Mouse (Mus musculus): ENCODE results near the gene Gm10643.

The Gm10643 gene

DNA sequence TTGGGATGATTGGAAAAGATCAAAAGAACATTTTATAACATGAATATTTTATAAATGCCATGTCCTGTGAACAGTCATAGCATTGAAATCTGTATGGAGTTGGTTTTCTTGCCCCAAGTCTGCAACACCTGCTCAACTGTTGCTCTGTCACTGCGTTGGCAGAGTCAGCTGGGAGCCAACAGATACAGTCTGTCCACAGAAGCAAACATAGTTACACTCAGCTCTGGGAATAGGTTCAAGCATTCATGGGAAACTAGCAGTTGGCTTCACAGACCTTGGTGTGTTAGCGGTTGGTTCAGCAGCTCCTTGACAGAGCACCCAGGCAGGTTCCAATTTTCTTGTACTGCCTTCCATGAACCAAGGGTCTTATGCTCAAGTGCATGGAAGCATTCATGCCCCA, 5.7 kb upstream of the Gm10643 start:
- DNase-seq (ENCODE audit: low spot score) = no peak

DNA sequence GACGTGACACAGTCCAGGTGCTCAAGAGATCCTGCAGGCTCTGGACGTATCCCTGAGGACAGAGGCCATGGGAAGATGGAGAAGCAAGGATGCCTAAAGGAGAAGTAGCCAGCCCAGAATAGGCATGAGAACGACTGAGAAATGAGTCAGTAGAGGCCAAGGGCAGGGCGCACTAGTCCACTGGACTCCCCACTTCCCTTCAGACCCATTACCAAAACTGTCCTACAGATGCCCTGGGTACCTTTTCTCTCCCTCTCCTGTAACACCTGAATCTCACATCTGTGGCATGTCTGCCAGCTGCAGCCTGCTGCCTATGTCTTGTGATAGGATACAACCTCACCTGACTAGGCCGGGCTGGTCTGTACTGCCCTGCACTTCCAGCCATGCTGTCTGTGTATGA, 5.3 kb upstream of the Gm10643 start:
- no peak for DNase-seq (ENCODE audit: low spot score)

DNA sequence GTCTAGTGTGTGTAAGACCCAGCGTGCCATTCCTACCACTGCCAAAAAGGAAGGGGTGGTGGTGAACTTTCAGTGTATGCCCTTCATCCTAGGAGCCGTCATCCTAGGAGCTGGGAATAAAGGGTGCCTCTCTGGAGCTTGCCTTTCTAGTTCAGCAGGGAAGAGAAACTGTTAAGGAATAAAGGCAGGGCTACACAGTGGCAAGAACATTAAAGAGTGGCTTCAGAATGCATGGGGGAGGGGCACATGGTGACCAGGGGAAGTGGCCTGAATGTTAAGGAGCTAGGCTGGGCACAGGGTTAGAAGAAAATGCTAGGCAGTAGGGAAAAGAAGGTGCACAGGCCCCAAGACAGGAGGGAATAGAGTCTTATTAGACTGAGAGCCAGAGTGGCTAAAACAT, 4.8 kb upstream of the Gm10643 start:
- DNase-seq (ENCODE audit: low spot score) = no peak

DNA sequence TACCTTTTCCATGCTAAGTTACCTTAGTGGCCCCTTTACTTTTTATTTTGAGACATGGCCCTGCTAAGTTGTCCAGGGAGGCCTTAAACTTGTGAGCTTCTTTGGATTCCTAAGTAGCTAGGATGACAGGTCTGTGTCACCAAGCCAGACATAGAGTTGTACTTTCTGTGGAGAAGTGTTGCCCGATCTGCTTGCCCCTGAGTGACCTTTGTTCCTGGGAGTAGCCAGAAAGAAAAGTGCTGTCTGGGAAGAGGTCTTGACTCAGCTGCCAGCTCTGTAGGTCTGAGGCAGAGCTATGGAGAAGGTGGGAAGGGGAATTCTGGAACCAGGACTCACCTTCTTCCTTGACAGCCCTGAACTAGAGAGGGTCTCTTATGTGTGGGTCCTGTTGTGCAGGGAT, 4.2 kb upstream of the Gm10643 start:
- no peak for DNase-seq (ENCODE audit: low spot score)

DNA sequence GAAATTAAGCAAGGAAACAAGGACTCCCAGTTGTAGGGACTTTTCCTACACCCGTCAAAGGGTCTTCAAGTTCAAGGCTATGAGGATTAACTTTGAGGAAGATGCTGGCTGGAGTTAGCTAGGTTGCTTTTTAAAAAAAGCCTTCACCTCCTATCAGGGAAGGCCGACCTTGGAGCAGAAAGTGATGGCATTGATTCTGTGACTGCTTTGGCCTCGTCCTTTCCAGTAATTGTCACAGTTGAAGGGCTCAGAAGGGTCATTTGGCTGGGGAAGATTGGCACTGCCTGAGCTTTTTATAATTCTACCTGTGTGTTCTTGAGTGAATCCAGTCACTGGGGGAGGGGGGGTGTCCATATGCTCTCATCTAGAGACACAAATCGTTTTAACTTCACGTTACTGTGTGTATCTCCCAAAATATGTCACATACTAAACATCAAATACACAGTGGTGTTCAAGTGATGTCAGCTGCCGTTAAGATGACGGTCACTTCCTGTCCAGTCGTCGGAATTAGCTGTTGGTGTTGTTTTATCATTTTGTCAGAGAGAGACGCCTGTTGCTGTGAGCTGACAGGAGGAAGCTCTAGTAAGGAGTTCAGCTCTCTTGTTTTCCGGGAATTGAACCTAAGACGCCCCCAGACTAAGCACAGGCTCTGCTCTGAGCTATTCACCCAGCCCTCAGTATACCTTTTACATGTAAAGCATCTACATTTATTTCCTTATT, 3.5 kb upstream of the Gm10643 start:
- DNase-seq (ENCODE audit: low spot score) = no peak

DNA sequence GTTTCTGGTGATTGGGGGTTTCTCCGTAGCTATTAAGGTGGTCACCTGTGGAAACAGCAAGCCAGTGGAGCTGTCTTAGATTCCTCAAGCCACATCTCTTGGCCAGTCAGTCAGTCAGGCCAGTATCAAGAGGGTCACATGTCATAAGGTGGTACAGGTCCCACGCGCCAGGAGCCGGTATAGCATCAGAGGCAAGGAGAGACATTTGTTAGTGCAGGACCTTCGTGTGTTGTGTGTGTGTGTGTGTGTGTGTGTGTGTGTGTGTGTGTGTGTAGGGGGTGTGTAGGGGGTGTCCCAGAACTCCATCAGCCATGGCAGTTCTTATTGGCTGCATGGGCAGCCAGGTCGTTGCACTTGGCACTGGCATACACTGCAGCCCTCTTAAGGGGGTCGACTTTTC, 3.0 kb upstream of the Gm10643 start:
- no peak for DNase-seq (ENCODE audit: low spot score)

DNA sequence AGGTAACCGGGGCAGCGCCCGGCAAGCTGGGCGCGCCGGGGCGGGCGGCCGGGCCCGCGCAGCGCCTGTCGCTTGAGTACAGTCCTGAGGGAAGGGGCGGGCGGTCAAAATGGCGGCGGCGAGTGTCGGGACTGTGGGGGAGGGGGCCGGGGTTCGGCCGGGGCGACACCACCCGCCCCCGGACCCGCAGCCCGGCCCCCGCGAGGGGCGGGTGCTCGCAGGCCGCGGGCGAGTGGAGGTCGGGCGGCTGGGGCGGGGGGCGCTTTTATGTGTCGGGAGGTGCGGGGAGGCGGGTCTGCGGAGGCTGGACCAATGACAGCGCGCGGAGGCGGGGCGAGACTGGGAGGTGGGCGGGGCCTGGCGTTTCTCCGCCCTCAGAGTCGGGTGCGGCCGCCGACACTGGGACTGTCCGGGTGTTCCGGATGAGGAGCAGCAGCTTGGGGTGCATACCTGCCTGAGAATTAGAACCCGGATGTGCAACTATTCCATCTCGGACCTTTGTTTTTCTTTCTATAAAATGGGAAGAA, 2.2 kb upstream of the Gm10643 start:
- DNase-seq (ENCODE audit: low spot score) = peak; percentile 96

DNA sequence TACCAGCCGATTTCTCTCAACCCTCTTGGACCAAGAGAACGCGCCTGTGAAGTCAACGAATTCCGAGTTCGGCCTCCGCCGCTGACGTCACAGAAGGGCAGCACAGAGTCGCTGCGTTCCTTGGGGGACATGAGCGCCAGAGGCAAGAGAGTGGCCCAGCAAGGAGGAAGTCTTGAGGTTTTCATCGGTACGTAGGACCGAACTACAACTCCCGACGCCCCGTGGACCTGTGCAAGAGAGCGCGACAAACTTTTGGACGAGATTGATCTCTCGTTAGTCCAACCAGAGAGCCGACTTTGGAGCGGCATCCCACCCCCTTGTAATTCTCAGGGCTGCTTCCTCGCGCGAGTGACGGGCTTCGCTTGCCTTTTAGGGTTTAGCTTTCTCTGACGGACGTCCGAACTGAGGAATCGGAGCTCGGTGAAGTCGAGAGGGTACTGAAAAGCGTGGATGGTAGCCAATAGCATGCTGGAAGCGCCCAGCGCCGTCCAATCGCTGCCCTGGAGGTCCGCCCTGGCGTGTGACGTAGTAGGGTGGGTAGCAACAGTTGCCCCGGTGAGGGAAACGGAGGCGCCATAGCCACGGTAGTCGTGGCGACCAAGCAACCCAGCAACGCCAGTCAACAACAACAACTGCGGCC, 1.5 kb upstream of the Gm10643 start, which contains the start of gene Rfx1:
TSS of gene Rfx1 (plus strand) at position 544 of the 640 bp plus-strand sequence.
- peak; percentile 94 for DNase-seq (ENCODE audit: low spot score)

DNA sequence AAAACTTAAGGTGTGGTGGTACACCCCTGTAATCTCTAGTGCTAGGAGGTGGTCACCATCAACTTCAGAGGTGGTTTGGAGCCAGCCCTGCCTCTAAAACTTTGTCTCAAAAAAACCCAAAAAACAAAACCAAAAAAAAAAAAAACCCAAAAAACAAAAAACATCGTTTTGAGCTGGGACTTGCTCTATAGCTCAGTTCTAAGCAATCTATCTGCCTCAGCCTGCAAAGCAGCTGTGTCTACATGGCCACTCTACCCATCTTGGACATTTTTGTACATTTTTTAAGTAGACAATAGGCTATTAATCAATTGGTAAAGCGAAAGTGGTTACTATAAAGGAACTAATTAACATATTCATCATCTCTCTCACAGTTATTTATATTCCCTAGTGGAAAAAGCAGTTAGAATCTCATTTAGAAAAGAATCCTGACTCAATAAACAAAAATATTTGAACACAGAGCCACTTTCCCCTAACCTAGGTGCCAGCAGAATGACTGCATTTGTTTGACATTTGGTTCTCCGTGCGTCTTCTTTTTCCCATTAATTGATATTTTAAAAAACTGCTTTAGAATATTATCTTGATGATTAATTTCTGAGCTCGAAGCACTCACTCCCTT, 628 bp upstream of the Gm10643 start:
- DNase-seq (ENCODE audit: low spot score) = no peak

DNA sequence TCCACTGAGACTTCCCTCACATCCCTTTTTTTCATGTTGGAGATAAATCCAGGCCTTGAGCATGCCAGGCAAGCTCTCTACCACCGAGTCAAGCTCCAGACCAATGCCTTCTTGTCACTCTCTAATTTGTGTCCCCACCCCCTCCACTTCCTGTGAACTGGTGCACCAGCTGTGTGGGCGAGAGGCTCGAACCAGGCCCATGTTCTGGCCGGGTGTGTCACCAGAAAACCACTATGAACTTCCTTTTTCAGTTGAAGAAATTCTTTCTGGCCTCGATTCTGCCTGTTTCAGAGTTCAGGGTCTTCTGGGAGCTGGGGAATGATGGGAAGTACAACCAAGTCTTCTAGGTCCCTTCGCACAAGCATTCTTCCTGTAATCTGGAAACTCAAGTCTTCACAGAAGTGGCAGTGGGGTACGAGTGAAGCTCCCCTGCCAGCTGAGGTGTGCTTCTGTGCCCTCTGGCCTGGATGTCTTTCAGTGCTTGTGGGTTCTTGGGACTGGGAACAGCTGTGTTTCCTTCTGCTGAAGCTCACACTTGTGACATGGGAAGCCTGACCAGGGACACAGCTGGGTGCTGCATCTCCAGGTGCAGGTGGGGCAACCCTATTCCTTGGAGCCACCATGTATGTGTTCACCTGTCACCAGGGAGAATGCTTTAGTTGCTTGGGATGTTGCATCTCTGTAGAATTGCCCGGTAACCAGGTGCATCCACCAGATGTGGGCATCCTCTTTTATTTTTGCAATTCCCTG, 901 bp downstream of the Gm10643 start:
- DNase-seq (ENCODE audit: low spot score) = no peak

DNA sequence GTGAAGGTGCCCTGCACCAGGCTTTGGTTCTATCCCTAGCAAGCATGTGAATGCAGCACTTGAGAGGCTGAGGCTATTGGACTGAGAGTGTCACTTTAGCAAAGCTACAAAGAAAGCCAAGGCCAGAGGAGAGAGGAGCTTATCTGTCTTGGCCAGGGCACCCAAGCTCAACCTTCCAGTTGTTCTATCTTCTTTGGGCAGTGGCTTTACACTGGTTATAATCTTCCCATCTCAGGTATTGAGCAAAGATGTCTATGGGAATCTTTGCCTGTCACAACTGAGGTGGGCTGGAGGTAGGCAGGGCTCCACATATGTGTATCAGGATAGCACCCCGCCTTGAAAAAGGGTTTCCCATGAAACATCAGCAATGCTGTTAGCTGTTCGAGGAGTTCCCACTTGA, 4.7 kb downstream of the Gm10643 start:
- DNase-seq (ENCODE audit: low spot score) = no peak

DNA sequence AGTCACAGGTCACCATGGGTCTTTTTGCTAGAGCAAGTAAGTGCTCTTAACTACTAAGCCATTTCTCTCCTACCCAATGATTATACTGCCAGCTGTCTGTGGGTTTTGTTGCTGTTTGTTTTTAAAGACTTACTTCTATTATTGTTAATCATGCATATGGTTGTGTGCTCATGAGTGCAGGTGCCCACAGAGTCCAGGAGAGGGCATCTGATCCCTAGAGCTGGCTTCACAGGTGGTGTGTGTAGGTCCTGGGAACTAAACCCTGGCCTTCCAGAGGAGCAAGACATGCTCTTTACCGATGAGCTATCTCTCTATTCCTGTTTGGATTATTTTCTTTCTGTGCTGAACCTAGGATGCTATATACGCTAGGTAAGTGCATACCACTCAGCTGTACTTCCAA, 5.7 kb downstream of the Gm10643 start:
- DNase-seq (ENCODE audit: low spot score) = no peak

DNA sequence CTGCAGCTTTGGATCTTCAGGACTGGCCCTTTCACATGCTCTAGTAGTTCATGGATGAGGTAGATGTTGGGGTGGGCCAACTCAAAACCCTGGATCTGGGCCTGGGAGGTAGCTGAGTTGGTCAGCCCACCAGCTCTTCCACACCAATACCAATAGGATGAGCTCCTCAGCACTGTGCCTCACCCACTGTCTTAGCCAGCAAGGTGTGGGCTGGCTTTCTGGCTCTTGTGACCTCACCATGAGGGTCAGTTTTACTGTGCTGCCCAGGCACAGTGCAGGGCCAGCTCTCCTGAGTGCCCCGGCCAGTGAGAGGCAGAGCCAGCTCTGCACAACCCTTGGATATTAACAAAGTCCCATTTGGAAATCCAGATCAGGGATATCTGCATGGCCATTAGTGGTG, 7.1 kb downstream of the Gm10643 start:
- no peak for DNase-seq (ENCODE audit: low spot score)

DNA sequence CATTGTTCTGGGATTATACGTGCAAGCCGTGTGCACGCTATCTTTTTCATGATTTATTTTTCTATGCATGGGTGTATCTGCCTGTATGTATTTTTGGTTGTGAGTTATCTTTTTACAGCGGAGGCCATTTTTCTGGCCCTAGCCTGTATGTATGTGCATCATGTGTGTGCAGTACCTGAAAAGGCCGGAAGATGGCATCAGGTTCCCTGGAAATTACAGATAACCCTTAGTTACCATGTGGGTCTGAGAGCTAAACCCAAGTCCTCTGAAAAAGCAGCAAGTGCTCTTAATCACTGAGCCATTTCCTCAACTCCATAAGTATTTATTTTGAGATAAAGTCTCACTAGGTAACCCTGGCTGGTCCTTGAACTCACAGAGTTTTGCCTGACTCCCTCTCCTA, 11.7 kb downstream of the Gm10643 start:
- no peak for DNase-seq (ENCODE audit: low spot score)

DNA sequence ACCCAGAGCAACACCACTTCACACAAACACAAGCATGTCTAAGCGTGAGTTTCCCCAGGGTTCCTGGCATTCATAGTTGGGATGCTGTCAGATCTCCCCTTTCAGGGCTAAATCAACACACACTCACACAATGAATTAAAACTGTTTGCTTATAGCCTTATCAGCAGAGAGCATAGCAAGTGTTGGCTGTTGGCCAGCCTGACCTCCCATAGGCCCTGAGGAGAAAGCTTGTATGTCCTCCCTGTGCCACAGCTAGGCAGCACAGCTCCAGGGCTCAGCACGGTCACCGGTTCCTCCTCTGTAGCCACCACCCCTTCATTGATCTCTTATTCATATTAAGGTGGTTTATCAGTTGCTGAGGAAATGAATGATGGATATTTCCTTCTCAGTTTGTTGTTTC, 12.2 kb downstream of the Gm10643 start:
- DNase-seq (ENCODE audit: low spot score) = no peak

DNA sequence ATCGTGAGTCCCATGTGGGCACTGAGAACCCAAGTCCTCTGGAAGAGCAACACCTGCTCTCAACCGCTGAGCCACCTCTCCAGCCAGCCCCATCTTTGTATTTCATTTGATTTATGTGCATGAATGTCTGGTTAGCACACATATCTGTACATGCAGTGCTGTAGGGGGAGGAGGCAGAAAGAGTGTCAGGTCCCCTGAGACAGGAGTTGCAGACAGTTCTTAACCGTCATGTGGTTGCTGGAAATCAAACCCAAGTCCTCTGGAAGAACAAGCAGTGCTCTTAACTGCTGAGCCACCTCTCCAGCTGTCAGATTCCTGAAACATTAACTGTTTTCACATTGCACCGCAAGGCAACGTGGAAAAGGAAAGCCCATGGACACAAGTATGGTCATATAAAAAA, 16.8 kb downstream of the Gm10643 start:
- DNase-seq (ENCODE audit: low spot score) = no peak

DNA sequence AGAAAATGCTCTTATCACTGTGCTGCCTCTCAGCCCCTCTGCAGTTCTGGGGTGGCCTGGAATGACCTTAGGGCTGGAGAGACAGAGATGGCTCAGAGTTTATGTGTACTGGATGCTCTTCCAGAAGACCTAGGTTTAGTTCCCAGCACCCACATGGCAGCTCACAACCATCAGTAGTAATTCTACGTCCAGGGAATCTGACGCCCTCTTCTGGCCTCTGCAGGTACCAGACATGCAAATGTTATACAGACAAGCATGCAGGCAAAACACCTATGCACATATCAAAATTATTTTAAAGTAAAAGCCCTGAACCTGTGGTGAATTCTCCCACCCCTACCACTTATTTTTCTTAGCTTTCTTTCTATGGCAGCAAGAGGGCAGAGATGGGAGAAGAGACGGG, 18.4 kb downstream of the Gm10643 start:
- no peak for DNase-seq (ENCODE audit: low spot score)

DNA sequence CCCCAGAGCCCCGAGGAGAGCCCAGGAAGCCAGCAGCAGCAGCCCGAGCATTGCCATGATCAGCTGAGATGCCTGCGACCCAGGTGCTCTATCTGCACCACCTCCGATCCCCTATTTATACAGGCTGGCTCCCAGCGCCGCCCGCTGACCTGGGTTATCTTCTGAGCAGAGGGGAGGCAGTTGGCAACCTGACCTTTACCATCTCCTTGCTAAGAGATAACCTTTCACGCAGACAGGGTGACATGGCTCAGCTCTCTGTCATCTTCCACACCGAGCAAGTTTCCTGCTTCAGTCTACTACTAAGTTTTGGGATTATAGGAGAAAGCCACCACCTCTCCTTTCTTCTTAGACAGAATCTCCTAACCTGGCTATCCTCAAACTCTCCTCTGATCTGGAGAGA, 20.0 kb downstream of the Gm10643 start, which contains the start of gene Rln3:
TSS of gene Rln3 (minus strand) at position 101 of the 400 bp plus-strand sequence.
- no peak for DNase-seq (ENCODE audit: low spot score)

DNA sequence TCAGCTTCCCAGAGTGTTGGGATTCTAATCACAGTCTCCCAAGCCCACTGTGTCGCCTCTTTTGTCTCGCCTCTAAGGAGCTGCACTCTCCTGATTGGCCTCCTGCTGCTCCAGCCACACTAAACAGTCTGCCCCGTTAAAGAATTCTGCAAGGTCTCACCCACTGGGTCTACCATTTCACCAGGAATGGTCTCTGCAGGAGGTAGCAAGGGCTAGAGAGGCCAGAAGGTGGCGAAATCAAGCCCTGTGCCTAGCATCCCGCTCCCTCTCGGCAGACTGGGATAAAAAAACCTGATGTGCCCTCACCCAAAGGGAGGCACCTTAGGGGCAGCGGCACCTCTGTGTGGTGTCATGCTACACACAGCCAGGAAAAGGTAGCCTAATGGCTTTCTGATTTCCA, 20.8 kb downstream of the Gm10643 start:
- DNase-seq (ENCODE audit: low spot score) = no peak

DNA sequence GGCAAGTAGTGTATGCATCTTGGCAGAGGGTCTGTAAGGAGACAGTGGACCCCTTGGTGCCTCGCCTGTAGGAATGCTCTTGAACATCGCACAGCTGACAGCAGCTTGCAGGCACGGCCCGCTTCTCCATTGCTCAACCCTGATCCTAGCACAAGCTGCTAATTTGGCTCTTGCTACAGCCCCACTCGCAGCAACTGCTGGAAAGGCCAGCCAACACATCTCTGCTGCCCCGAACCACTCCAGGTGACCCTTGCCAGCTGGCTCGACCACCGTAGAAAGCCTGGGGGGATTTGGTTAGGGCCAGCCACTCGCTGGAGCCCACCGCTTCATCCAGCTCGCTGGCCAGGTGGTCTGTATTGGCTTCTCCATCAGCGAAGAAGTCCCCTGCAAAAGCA, 22.0 kb downstream of the Gm10643 start:
- no peak for DNase-seq (ENCODE audit: low spot score)

DNA sequence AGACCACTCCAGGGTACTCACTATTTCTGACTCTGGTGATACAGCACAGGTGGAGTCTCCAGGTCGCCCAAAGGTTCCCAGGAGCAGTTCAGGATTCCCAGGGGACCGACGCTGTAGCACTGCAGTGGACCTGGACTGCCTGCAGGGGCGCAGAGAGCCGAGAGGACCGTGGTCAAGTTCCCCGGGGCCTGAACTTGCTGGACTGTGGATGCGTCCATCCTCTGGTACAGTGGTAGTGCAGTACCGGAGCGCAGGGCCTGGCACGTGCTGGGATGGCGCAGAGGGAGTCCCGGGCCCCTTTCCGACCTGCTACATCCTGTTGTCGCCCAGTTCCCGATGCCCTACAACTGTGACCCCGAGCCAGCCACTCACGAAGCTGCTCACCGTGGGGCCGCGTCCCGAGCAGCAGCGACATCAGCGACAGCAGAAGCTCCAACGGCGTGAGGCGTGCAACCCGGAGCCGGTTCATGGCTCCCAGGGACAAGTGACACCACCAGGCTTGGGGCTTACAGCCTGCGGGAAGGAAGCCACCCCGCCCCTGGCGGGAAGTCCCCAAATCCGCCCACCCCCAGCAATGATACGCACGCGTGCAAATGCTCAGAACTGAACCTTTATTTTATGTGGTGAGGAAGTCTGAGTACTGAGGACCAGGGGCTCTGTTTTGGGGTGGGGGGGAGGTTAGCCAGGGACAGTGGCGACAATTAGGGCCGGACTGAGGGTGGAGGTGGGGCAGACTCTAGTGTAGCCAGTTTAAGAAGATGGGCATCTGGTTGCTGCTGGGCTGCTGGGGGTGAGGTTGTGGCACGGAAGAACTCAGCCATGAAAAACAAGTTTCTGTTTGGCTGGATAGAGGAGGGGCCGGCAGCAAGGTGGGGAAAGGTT, 22.6 kb downstream of the Gm10643 start, which contains the start of gene Il27ra:
TSS of gene Il27ra (minus strand) at position 524 of the 882 bp plus-strand sequence.
- no peak for DNase-seq (ENCODE audit: low spot score)

All from urinary bladder, postnatal 10 days (tissue).